ENCODE assay signal across 8 mouse cellular contexts in genomic region chr5:103910748-103911409, GRCm38 (mm10). TPM values are rescaled to one million over a fixed set of nuclear protein-coding genes. Genes with fewer than 3 reads are reported as not detected.
DNase-seq lines count a peak whose midpoint lies in the region; ATAC-seq and TF ChIP-seq lines count a peak whose summit lies in the region.

TSS of gene Klhl8 (minus strand) at chr5:103911259.

- no peaks in the 10 kb centered on the region for H3K9me3 ChIP-seq in E14TG2a.4 (ENCODE audit: low read length)
- no peaks in the 10 kb centered on the region for H3K9me3 ChIP-seq in forebrain, embryonic 12.5 days
- no peaks in the 10 kb centered on the region for H3K9me3 ChIP-seq in heart, postnatal 0 days (replicated peaks; ENCODE audit: control insufficient read depth, low read length)
- no peaks in the 10 kb centered on the region for H3K9me3 ChIP-seq in liver, embryonic 15.5 days (replicated peaks)
- H3K9me3 ChIP-seq in neural tube, embryonic 11.5 days (ENCODE audit: control insufficient read depth, low read length), result no peaks in the 10 kb centered on the region
- no peaks in the 10 kb centered on the region for H3K9me3 ChIP-seq in stomach, embryonic 16.5 days (replicated peaks; ENCODE audit: control insufficient read depth, low read length)

- H3K4me1 ChIP-seq in E14TG2a.4 (replicated peaks; ENCODE audit: low read depth, low read length), result peaks cover 15% of the 10 kb centered on the region
- peaks cover 4% of the 10 kb centered on the region; the same call in 1 of the 2 replicates for H3K4me1 ChIP-seq in forebrain, embryonic 12.5 days
- peaks cover 9% of the 10 kb centered on the region for H3K4me1 ChIP-seq in heart, postnatal 0 days (ENCODE audit: control insufficient read depth, insufficient read depth)
- H3K4me1 ChIP-seq in liver, embryonic 15.5 days (replicated peaks), result peaks cover 11% of the 10 kb centered on the region
- H3K4me1 ChIP-seq in neural tube, embryonic 11.5 days (ENCODE audit: control insufficient read depth, insufficient read depth, low read length), result no peaks in the 10 kb centered on the region
- 0 out of 2 replicates have a peak, but pooled peaks cover 8% of the 10 kb centered on the region for H3K4me1 ChIP-seq in stomach, embryonic 16.5 days (ENCODE audit: control insufficient read depth, insufficient read depth, low read length)

- peaks cover 12% of the 10 kb centered on the region for H3K27me3 ChIP-seq in E14TG2a.4 (ENCODE audit: insufficient read depth, low read length)
- peaks cover 8% of the 10 kb centered on the region; the same call in 1 of the 2 replicates for H3K27me3 ChIP-seq in forebrain, embryonic 12.5 days
- no peaks in the 10 kb centered on the region for H3K27me3 ChIP-seq in heart, postnatal 0 days (ENCODE audit: control insufficient read depth, insufficient read depth, low read length)
- peaks cover 26% of the 10 kb centered on the region for H3K27me3 ChIP-seq in liver, embryonic 15.5 days
- no peaks in the 10 kb centered on the region for H3K27me3 ChIP-seq in neural tube, embryonic 11.5 days (ENCODE audit: control insufficient read depth, insufficient read depth, low read length)
- H3K27me3 ChIP-seq in stomach, embryonic 16.5 days (ENCODE audit: control insufficient read depth, insufficient read depth, low read length), result no peaks in the 10 kb centered on the region

- under 1% methylated on average over 80 of the region's 86 CpGs for WGBS in forebrain, embryonic 12.5 days
- WGBS in heart, postnatal 0 days, result under 1% methylated on average over 82 of the region's 86 CpGs
- under 1% methylated on average over 86 of the region's 86 CpGs for WGBS in liver, embryonic 15.5 days (ENCODE audit: insufficient replicate concordance)
- under 1% methylated on average over 74 of the region's 86 CpGs for WGBS in neural tube, embryonic 11.5 days
- under 1% methylated on average over 85 of the region's 86 CpGs for WGBS in stomach, embryonic 16.5 days

- no peak for TF ChIP-seq EP300 in heart, postnatal 0 days (IDR thresholded peaks at IDR 0.05; ENCODE audit: low read depth)

- H3K9ac ChIP-seq in forebrain, embryonic 12.5 days, result peak within 1 kb of the TSS; percentile 83
- H3K9ac ChIP-seq in heart, postnatal 0 days (replicated peaks; ENCODE audit: low read depth, low read length), result peak within 1 kb of the TSS; percentile 88
- peak within 1 kb of the TSS; percentile 67 for H3K9ac ChIP-seq in liver, embryonic 15.5 days
- H3K9ac ChIP-seq in neural tube, embryonic 11.5 days (ENCODE audit: low read length), result peak within 1 kb of the TSS; percentile 82
- H3K9ac ChIP-seq in stomach, embryonic 16.5 days (ENCODE audit: low read length), result peak within 1 kb of the TSS; percentile 89

- ATAC-seq in forebrain, embryonic 12.5 days (ENCODE audit: low FRiP score), result peak; percentile 97
- ATAC-seq in heart, postnatal 0 days (ENCODE audit: insufficient read depth, low read depth), result peak; percentile 99
- ATAC-seq in liver, embryonic 15.5 days (ENCODE audit: insufficient read depth), result peak; percentile 97
- peak; percentile 93 for ATAC-seq in neural tube, embryonic 11.5 days (ENCODE audit: insufficient read depth, low FRiP score, low TSS enrichment)
- ATAC-seq in stomach, embryonic 16.5 days (ENCODE audit: insufficient read depth, low FRiP score), result peak; percentile 98

- H3K36me3 ChIP-seq in E14TG2a.4 (ENCODE audit: insufficient read depth, low read length), result no peaks in the 10 kb centered on the region
- no peaks in the 10 kb centered on the region for H3K36me3 ChIP-seq in forebrain, embryonic 12.5 days (replicated peaks)
- H3K36me3 ChIP-seq in heart, postnatal 0 days (replicated peaks; ENCODE audit: control insufficient read depth, insufficient read depth, low read length), result no peaks in the 10 kb centered on the region
- no peaks in the 10 kb centered on the region for H3K36me3 ChIP-seq in liver, embryonic 15.5 days (replicated peaks)
- H3K36me3 ChIP-seq in neural tube, embryonic 11.5 days (ENCODE audit: control insufficient read depth, insufficient read depth, low read length), result no peaks in the 10 kb centered on the region
- H3K36me3 ChIP-seq in stomach, embryonic 16.5 days (ENCODE audit: control insufficient read depth, insufficient read depth, low read length), result no peaks in the 10 kb centered on the region

- H3K27ac ChIP-seq in forebrain, embryonic 12.5 days, result peak within 1 kb of the TSS; percentile 65; the same call in 1 of the 2 replicates
- H3K27ac ChIP-seq in heart, postnatal 0 days (ENCODE audit: low read depth), result peak within 1 kb of the TSS; percentile 58
- no peak within 1 kb of the TSS for H3K27ac ChIP-seq in liver, embryonic 15.5 days (replicated peaks)
- peak within 1 kb of the TSS; percentile 56; the same call in 1 of the 2 replicates for H3K27ac ChIP-seq in neural tube, embryonic 11.5 days (ENCODE audit: low read depth, low read length)
- H3K27ac ChIP-seq in stomach, embryonic 16.5 days (ENCODE audit: low read length), result peak within 1 kb of the TSS; percentile 43; the same call in 1 of the 2 replicates

- DNase-seq in c-Kit-positive CD71-positive TER-119-positive erythroid progenitor cells, embryonic 14.5 days (ENCODE audit: low spot score), result peak; percentile 78
- peak; percentile 85 for DNase-seq in heart, postnatal 0 days (ENCODE audit: low spot score)
- peak; percentile 90 to 93 for DNase-seq in kidney, postnatal 4 days
- DNase-seq in neural tube, embryonic 11.5 days (ENCODE audit: low spot score), result peak; percentile 92

- no peak for TF ChIP-seq CTCF in E14TG2a.4 (conservative IDR thresholded peaks at IDR 0.05; ENCODE audit: low read length)
- TF ChIP-seq CTCF in heart, postnatal 0 days (IDR thresholded peaks at IDR 0.05; ENCODE audit: low read depth), result no peak

- peak within 1 kb of the TSS; percentile 75 for H3K4me2 ChIP-seq in forebrain, embryonic 12.5 days
- peak within 1 kb of the TSS; percentile 91 for H3K4me2 ChIP-seq in heart, postnatal 0 days (ENCODE audit: low read depth, low read length)
- peak within 1 kb of the TSS; percentile 96 for H3K4me2 ChIP-seq in liver, embryonic 15.5 days
- H3K4me2 ChIP-seq in neural tube, embryonic 11.5 days (ENCODE audit: low read depth), result peak within 1 kb of the TSS; percentile 74
- peak within 1 kb of the TSS; percentile 75 for H3K4me2 ChIP-seq in stomach, embryonic 16.5 days (ENCODE audit: low read depth, low read length)

- peak within 1 kb of the TSS; percentile 93 for H3K4me3 ChIP-seq in E14TG2a.4 (replicated peaks; ENCODE audit: low read length)
- peak within 1 kb of the TSS; percentile 81 for H3K4me3 ChIP-seq in forebrain, embryonic 12.5 days (replicated peaks)
- peak within 1 kb of the TSS; percentile 89 for H3K4me3 ChIP-seq in heart, postnatal 0 days (ENCODE audit: low read depth, low read length)
- peak within 1 kb of the TSS; percentile 72 for H3K4me3 ChIP-seq in liver, embryonic 15.5 days (replicated peaks)
- peak within 1 kb of the TSS; percentile 76 for H3K4me3 ChIP-seq in neural tube, embryonic 11.5 days (ENCODE audit: low read depth, low read length)
- peak within 1 kb of the TSS; percentile 84 for H3K4me3 ChIP-seq in stomach, embryonic 16.5 days (replicated peaks; ENCODE audit: low read length)

RNA-seq across cellular contexts. Expression of gene Klhl8, which starts in this region (rescaled TPM):
- 17.4 and 18.8 TPM in 2 replicates for polyA plus RNA-seq in forebrain, embryonic 12.5 days (2016; fragmentation: Nextera tagmentation; extraction: Ambion mirVana)
- 7.4 and 12.8 TPM in 2 replicates for total RNA-seq in heart, postnatal 0 days (2014; rRNA removed; ENCODE audit: low replicate concordance)
- polyA plus RNA-seq in heart, postnatal 0 days (2015; fragmentation: Nextera tagmentation; extraction: Ambion mirVana), result 10.9 and 11.3 TPM in 2 replicates
- 1.2 and 1.8 TPM in 2 replicates for polyA plus RNA-seq in liver, embryonic 15.5 days (2015; fragmentation: Nextera tagmentation; extraction: Ambion mirVana)
- polyA plus RNA-seq in neural tube, embryonic 11.5 days (2014; fragmentation: Nextera tagmentation; extraction: Ambion mirVana), result 17.3 and 17.7 TPM in 2 replicates
- 14.1 and 14.6 TPM in 2 replicates for polyA plus RNA-seq in stomach, embryonic 16.5 days (2015; fragmentation: Nextera tagmentation; extraction: Ambion mirVana)
